ENCODE assay signal across 7 mouse cellular contexts in the genomic region with DNA sequence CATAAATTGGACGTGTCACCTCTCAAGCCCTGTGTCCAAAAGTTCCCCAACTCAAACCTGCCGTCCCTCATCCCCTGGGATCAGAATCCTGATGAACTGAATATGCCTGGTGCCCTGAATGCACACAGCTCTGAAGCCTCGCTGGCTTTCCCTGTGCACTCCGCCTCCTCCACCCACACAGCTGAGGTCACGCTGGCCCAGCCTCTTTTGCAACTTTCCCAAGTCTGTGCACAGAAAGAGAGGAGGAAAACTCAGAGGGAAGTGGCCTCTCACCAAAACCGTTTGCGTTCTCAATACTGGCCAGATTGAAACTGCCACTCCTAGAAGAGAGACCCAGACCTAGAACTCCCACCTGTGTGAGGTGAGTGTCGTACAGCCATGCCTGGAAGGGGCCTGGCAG. TPM values are rescaled to one million over a fixed set of nuclear protein-coding genes. Genes with fewer than 3 reads are reported as not detected.
DNase-seq lines count a peak whose midpoint lies in the region; ATAC-seq and TF ChIP-seq lines count a peak whose summit lies in the region.

A gene (plus strand): TSS at position 221 of the 400 bp plus-strand sequence.

- peak; percentile 78 for DNase-seq in adrenal gland, postnatal 10 days
- peak; percentile 62 for DNase-seq in heart, postnatal 25 days (ENCODE audit: low spot score)
- no peak for DNase-seq in frontal cortex, postnatal 14 days (ENCODE audit: low spot score in 2 of 2)
- no peak for DNase-seq in frontal cortex, postnatal 10 days (ENCODE audit: low spot score in 2 of 2)
- no peak for DNase-seq in right cerebral cortex, adult 18-20 months

- H3K79me2 ChIP-seq in C2C12 (ENCODE audit: control insufficient read depth, insufficient read depth): peaks cover 12% of the 10 kb centered on the region

- no peaks in the 10 kb centered on the region for H3K36me3 ChIP-seq in C2C12 (ENCODE audit: control insufficient read depth, insufficient read depth)

- TF ChIP-seq CTCF in C2C12 (IDR thresholded peaks at IDR 0.05; ENCODE audit: control insufficient read depth, insufficient read depth, insufficient read length): no peak

- peaks cover 3% of the 10 kb centered on the region for H3K79me3 ChIP-seq in C2C12 (ENCODE audit: low read depth)

- intact Hi-C loops in heart, postnatal 25 days (cut with DNase I): no loop called here

- peak; percentile 76 for ATAC-seq in megakaryocyte, adult 5-6 weeks (ENCODE audit: poor library complexity, severe bottlenecking)

- no peaks in the 10 kb centered on the region for H3K27me3 ChIP-seq in C2C12 (ENCODE audit: control insufficient read depth, insufficient read depth, insufficient read length)

- H3K4me3 ChIP-seq in C2C12 (ENCODE audit: insufficient read depth, poor library complexity, severe bottlenecking): peak within 1 kb of the TSS; percentile 8

- H3ac ChIP-seq in C2C12 (ENCODE audit: control insufficient read depth, insufficient read length, low read depth): peak within 1 kb of the TSS; percentile 16

TF ChIP-seq in C2C12, 6 proteins besides CTCF, POLR2A, EP300 and RAD21:
- TF ChIP-seq FOSL1 (IDR thresholded peaks at IDR 0.05; ENCODE audit: insufficient read depth, low read length, poor library complexity, severe bottlenecking): no peak
- peak; percentile 39 for TF ChIP-seq CEBPB (IDR thresholded peaks at IDR 0.05; ENCODE audit: low read depth)
TF ChIP-seq in C2C12: peak in this region for 1.

RNA-seq across cellular contexts. Expression of the gene that starts here (rescaled TPM):
- polyA plus RNA-seq in C2C12 (2012; fragmentation: generic; extraction: Trizol): 4.1 TPM
- total RNA-seq in adrenal gland, postnatal 10 days (2021): 1 to 10 TPM; 4.7 to 5.1 TPM
- 1 to 10 TPM; 3.2 to 4.4 TPM for total RNA-seq in heart, postnatal 25 days (2021)
- 3.3 and 4.0 TPM in 2 replicates for total RNA-seq in megakaryocyte, adult 5-6 weeks (2015)
- total RNA-seq in megakaryocyte, adult 5-6 weeks (2017): 22.4 TPM in 2 replicates

Comparison
In these comparisons a context has a peak if more than half of its experiments do, and no peak if none do; other contexts are left out.
1. DNase-seq: peak in adrenal gland, postnatal 10 days (single experiment) and heart, postnatal 25 days (single experiment); none in frontal cortex, postnatal 14 days (0 of 2), frontal cortex, postnatal 10 days (0 of 2) and right cerebral cortex, adult 18-20 months (single experiment).